Mouse (Mus musculus): ENCODE data around the gene E2f8. TPM values are rescaled to one million over a fixed set of nuclear protein-coding genes. Genes with fewer than 3 reads are reported as not detected.

E2f8 gene
- total RNA-seq (2012; rRNA removed): 10.5 and 12.1 TPM in 2 replicates

DNA sequence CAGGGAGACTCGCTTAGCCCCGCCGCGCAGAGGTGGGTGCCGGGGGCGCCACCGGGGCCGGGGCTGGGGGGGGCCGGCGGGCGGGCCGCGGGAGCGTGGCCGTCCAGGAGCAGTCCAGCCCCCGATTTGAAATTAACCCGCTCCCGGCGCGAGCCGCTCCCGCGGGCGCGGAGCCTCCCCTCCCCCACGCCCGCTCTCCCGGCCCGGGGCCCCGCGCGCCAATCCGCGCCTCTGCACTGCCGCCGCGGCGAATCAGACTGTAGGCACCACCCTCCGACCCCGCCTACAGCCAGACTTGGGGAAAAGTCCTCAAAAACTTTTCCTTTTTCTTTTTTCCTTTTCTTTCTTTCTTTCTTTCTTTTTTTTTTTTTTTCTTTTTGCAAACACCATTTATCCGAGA is at the start of gene E2f8:
E2f8 (minus strand) TSS at position 111 of the 400 bp plus-strand sequence.
- Histone ChIP-seq H3K27ac (ENCODE audit: insufficient read depth, low read depth, low read length, poor library complexity, severe bottlenecking) (peak within 1 kb of the TSS; percentile 52; the same call in 1 of the 2 replicates), H3K9ac (ENCODE audit: insufficient read depth, low read depth, low read length, poor library complexity, severe bottlenecking) (peak within 1 kb of the TSS; percentile 93), H3K36me3 (ENCODE audit: control insufficient read depth, insufficient read depth, low read length, poor library complexity, severe bottlenecking) (peaks cover 3% of the 10 kb centered on the region), H3K9me3 (ENCODE audit: control insufficient read depth, insufficient read depth, low read depth, low read length) (no peaks in the 10 kb centered on the region), H3K4me3 (ENCODE audit: insufficient read depth in 1 of 2, low read depth in 1 of 2, low read length in 2 of 2, poor library complexity in 1 of 2, severe bottlenecking in 1 of 2) (peak within 1 kb of the TSS; percentile 84 to 88), H3K4me1 (ENCODE audit: control insufficient read depth in 2 of 2, insufficient read depth in 2 of 2, low read length in 2 of 2, poor library complexity in 1 of 2) (no peaks in the 10 kb centered on the region)
- peak; percentile 43 for DNase-seq (ENCODE audit: low read depth, low spot score)
- no peak for TF ChIP-seq ZNF384 (IDR thresholded peaks at IDR 0.05; ENCODE audit: low read depth, low read length)
- TF ChIP-seq CHD2 (IDR thresholded peaks at IDR 0.05; ENCODE audit: low read depth, low read length): no peak
- TF ChIP-seq MAFK (IDR thresholded peaks at IDR 0.05; ENCODE audit: insufficient read depth, low read depth, low read length): no peak
- no peak for TF ChIP-seq ZC3H11A (IDR thresholded peaks at IDR 0.05; ENCODE audit: borderline replicate concordance, low read depth, low read length)
- no peak for TF ChIP-seq HCFC1 (IDR thresholded peaks at IDR 0.05; ENCODE audit: borderline replicate concordance, insufficient read depth, low read length)
- in situ Hi-C loops (cut with MboI; ENCODE audit: low sequenced_read_pairs in 2 of 2, unreplicated experiment in 2 of 2): loop anchor here in 1 of 2 experiments (10.0 kb wide), 1 partner anchor 63 kb away; no protein-coding TSS in a partner anchor

DNA sequence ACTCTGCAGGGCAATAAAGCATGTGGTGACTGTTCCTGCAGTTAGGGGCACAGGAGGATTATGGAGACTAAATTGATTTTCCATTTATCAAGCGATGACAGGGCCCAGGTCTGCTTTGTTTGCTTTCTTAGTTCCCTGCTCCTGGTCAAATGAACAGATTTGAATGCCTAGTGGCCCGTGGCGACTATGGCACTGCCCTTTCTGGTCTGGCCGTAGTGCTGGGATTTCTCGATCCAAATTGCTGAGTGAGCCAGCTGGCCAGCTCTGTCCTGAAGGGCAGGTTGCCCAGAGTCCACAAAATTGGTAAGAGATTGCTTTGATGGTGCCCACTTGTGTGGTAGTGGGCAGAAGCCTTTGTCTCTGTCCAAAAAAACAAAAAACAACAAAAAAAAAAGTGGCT is 49.0 kb upstream of the E2f8 start:
- no peak for DNase-seq (ENCODE audit: low read depth, low spot score)
- TF ChIP-seq CHD2 (IDR thresholded peaks at IDR 0.05; ENCODE audit: low read depth, low read length) (no peak), HCFC1 (IDR thresholded peaks at IDR 0.05; ENCODE audit: borderline replicate concordance, insufficient read depth, low read length) (no peak), MAFK (IDR thresholded peaks at IDR 0.05; ENCODE audit: insufficient read depth, low read depth, low read length) (no peak), ZC3H11A (IDR thresholded peaks at IDR 0.05; ENCODE audit: borderline replicate concordance, low read depth, low read length) (no peak), ZNF384 (IDR thresholded peaks at IDR 0.05; ENCODE audit: low read depth, low read length) (no peak)
- Histone ChIP-seq H3K36me3 (ENCODE audit: control insufficient read depth, insufficient read depth, low read length, poor library complexity, severe bottlenecking) (no peaks in the 10 kb centered on the region), H3K4me1 (ENCODE audit: control insufficient read depth in 2 of 2, insufficient read depth in 2 of 2, low read length in 2 of 2, poor library complexity in 1 of 2) (no peaks in the 10 kb centered on the region), H3K9me3 (ENCODE audit: control insufficient read depth, insufficient read depth, low read depth, low read length) (no peaks in the 10 kb centered on the region), H3K9ac (ENCODE audit: insufficient read depth, low read depth, low read length, poor library complexity, severe bottlenecking) (no peak overlapping the region), H3K27ac (ENCODE audit: insufficient read depth, low read depth, low read length, poor library complexity, severe bottlenecking) (no peak overlapping the region), H3K4me3 (ENCODE audit: insufficient read depth in 1 of 2, low read depth in 1 of 2, low read length in 2 of 2, poor library complexity in 1 of 2, severe bottlenecking in 1 of 2) (no peak overlapping the region)
- in situ Hi-C loops (cut with MboI; ENCODE audit: low sequenced_read_pairs in 2 of 2, unreplicated experiment in 2 of 2): no loop called here

DNA sequence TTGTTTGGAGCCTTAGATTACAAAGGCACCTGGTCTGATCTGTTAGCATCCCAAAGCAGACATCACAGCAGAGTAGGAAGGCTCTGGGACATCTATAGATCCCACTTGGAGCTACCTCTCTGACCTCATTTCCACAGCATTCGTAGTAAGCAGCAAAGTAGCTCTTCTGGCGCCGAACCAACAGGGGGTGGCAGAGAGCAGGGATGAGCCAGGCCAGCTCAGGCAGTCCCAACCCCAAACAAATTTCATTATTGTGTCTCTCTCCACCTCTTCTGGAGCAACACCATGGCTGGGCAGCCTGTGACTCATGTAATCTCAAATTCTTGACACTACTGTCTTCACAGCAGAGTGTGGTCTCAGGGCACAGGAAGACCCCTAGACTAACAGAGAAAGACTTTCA is 47.0 kb upstream of the E2f8 start:
- TF ChIP-seq HCFC1 (IDR thresholded peaks at IDR 0.05; ENCODE audit: borderline replicate concordance, insufficient read depth, low read length): no peak
- no peak for TF ChIP-seq CHD2 (IDR thresholded peaks at IDR 0.05; ENCODE audit: low read depth, low read length)
- TF ChIP-seq ZNF384 (IDR thresholded peaks at IDR 0.05; ENCODE audit: low read depth, low read length): no peak
- TF ChIP-seq ZC3H11A (IDR thresholded peaks at IDR 0.05; ENCODE audit: borderline replicate concordance, low read depth, low read length): no peak
- no peak for TF ChIP-seq MAFK (IDR thresholded peaks at IDR 0.05; ENCODE audit: insufficient read depth, low read depth, low read length)
- H3K27ac ChIP-seq (ENCODE audit: insufficient read depth, low read depth, low read length, poor library complexity, severe bottlenecking): no peak overlapping the region
- H3K9me3 ChIP-seq (ENCODE audit: control insufficient read depth, insufficient read depth, low read depth, low read length): no peaks in the 10 kb centered on the region
- H3K9ac ChIP-seq (ENCODE audit: insufficient read depth, low read depth, low read length, poor library complexity, severe bottlenecking): no peak overlapping the region
- in situ Hi-C loops (cut with MboI; ENCODE audit: low sequenced_read_pairs in 2 of 2, unreplicated experiment in 2 of 2): no loop called here
- peak; percentile 28 for DNase-seq (ENCODE audit: low read depth, low spot score)
- H3K4me1 ChIP-seq (ENCODE audit: control insufficient read depth in 2 of 2, insufficient read depth in 2 of 2, low read length in 2 of 2, poor library complexity in 1 of 2): no peaks in the 10 kb centered on the region
- no peaks in the 10 kb centered on the region for H3K36me3 ChIP-seq (ENCODE audit: control insufficient read depth, insufficient read depth, low read length, poor library complexity, severe bottlenecking)
- no peak overlapping the region for H3K4me3 ChIP-seq (ENCODE audit: insufficient read depth in 1 of 2, low read depth in 1 of 2, low read length in 2 of 2, poor library complexity in 1 of 2, severe bottlenecking in 1 of 2)

DNA sequence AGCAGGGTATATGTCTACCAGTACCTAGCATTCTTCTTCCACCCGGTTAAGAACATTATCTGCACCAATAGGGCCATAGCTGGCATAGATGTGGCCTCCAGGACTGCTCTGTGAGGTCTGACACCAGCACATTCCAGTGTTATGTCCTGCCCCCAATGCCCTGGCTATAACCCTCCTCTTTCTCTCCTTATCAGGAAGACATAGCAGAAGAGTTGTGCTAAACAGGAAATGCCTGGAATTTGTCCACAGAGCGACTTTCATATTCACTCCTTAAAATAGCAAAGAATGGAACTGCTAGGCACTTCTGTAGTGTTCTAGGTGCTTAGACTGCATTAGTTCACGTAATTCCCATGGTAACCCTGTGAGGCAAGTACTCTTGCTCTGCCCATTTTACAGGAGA is 43.8 kb upstream of the E2f8 start:
- 0 out of 4 replicates have a peak, but pooled peaks cover 0 to 4% of the 10 kb centered on the region in 2 experiments for H3K4me1 ChIP-seq (ENCODE audit: control insufficient read depth in 2 of 2, insufficient read depth in 2 of 2, low read length in 2 of 2, poor library complexity in 1 of 2)
- H3K36me3 ChIP-seq (ENCODE audit: control insufficient read depth, insufficient read depth, low read length, poor library complexity, severe bottlenecking): no peaks in the 10 kb centered on the region
- in situ Hi-C loops (cut with MboI; ENCODE audit: low sequenced_read_pairs in 2 of 2, unreplicated experiment in 2 of 2): no loop called here
- H3K27ac ChIP-seq (ENCODE audit: insufficient read depth, low read depth, low read length, poor library complexity, severe bottlenecking): no peak overlapping the region
- DNase-seq (ENCODE audit: low read depth, low spot score): no peak
- TF ChIP-seq MAFK (IDR thresholded peaks at IDR 0.05; ENCODE audit: insufficient read depth, low read depth, low read length) (no peak), CHD2 (IDR thresholded peaks at IDR 0.05; ENCODE audit: low read depth, low read length) (no peak), ZNF384 (IDR thresholded peaks at IDR 0.05; ENCODE audit: low read depth, low read length) (no peak), HCFC1 (IDR thresholded peaks at IDR 0.05; ENCODE audit: borderline replicate concordance, insufficient read depth, low read length) (no peak), ZC3H11A (IDR thresholded peaks at IDR 0.05; ENCODE audit: borderline replicate concordance, low read depth, low read length) (no peak)
- no peak overlapping the region for H3K4me3 ChIP-seq (ENCODE audit: insufficient read depth in 1 of 2, low read depth in 1 of 2, low read length in 2 of 2, poor library complexity in 1 of 2, severe bottlenecking in 1 of 2)
- H3K9me3 ChIP-seq (ENCODE audit: control insufficient read depth, insufficient read depth, low read depth, low read length): no peaks in the 10 kb centered on the region
- no peak overlapping the region for H3K9ac ChIP-seq (ENCODE audit: insufficient read depth, low read depth, low read length, poor library complexity, severe bottlenecking)
